8 mouse cellular contexts compared by ENCODE assay signal in the genomic region with DNA sequence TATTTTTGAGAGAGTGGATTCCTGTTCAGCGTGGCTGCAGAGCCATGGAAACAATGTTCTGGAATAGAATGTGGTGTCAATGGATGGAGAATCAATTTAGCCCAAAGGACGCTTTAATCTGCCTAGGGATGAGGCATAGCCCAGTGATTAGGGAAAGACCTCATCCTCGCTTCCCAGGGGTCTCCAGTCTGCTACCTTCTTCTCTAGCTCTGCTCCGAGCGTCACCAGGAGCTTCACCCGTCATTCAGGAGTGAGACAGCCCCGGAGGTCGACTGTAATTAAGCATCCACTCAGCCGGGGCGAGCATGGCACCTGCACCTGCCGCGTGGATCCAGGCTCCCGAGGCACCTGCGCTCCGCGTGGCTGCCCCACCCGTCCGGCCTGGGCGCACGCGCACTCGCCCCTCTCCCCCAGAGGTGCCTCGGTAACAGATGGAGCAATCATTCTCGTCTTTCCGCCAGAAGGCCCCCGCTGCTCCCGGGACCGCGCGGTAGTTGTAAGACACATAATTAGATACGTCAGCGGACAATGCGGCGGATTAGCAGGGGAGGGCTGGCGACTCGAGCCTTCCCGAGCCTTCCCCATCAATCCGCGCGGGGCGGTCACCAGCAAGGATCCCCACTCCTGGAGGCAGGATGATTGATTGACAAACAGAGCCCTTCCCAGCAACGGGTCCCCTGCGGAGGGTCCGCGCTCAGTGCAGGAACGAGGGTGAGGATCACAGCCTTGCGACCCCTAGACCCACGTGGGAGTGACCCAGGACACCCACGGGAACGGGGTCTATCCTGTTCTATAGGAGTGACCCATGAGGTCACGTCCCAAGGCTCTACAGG.
DNase-seq lines count a peak whose midpoint lies in the region; ATAC-seq lines count a peak whose summit lies in the region.

No protein-coding gene starts in this region.

- peaks cover 99% of the 10 kb centered on the region for H3K27me3 ChIP-seq in embryonic facial prominence, embryonic 10.5 days (replicated peaks; ENCODE audit: low read depth, poor library complexity, severe bottlenecking)
- H3K27me3 ChIP-seq in lung, embryonic 15.5 days = peaks cover 55% of the 10 kb centered on the region

- WGBS in embryonic facial prominence, embryonic 10.5 days = under 1% methylated on average over 51 of the region's 51 CpGs
- WGBS in lung, embryonic 15.5 days = under 1% methylated on average over 51 of the region's 51 CpGs

- peak overlapping the region; percentile 64 for H3K4me3 ChIP-seq in embryonic facial prominence, embryonic 10.5 days
- H3K4me3 ChIP-seq in lung, embryonic 15.5 days = peak overlapping the region; percentile 49

- peak overlapping the region; percentile 47 for H3K9ac ChIP-seq in lung, embryonic 15.5 days

- peaks cover 39% of the 10 kb centered on the region for H3K4me1 ChIP-seq in embryonic facial prominence, embryonic 10.5 days
- peaks cover 20% of the 10 kb centered on the region for H3K4me1 ChIP-seq in lung, embryonic 15.5 days

- intact Hi-C loops in heart, postnatal 10 days (cut with DNase I) = no loop called here

- peak overlapping the region; percentile 100 for H3K4me2 ChIP-seq in lung, embryonic 15.5 days

- DNase-seq in CD4-positive helper T cell, adult 2 months (ENCODE audit: low read depth, low spot score) = peak; percentile 21
- peak; percentile 37 for DNase-seq in R1 (ENCODE audit: low read depth, low spot score)
- peak; percentile 68 for DNase-seq in embryonic facial prominence, embryonic 10.5 days (ENCODE audit: low spot score)
- DNase-seq in heart, postnatal 10 days = peak; percentile 21 to 28
- DNase-seq in layer of hippocampus, postnatal 10 days (ENCODE audit: low spot score in 2 of 2) = peak; percentile 61 to 68
- DNase-seq in right cerebral cortex, adult 18-20 months = peak; percentile 61
- no peak for DNase-seq in c-Kit-positive CD71-positive TER-119-positive erythroid progenitor cells, embryonic 14.5 days (ENCODE audit: low spot score)

- ATAC-seq in lung, embryonic 15.5 days (ENCODE audit: borderline replicate concordance, extremely low read depth, low FRiP score, low TSS enrichment) = peak; percentile 41

- H3K36me3 ChIP-seq in embryonic facial prominence, embryonic 10.5 days (replicated peaks) = no peaks in the 10 kb centered on the region
- no peaks in the 10 kb centered on the region for H3K36me3 ChIP-seq in lung, embryonic 15.5 days

- H3K9me3 ChIP-seq in embryonic facial prominence, embryonic 10.5 days = no peaks in the 10 kb centered on the region
- H3K9me3 ChIP-seq in lung, embryonic 15.5 days = no peaks in the 10 kb centered on the region

- H3K27ac ChIP-seq in embryonic facial prominence, embryonic 10.5 days (replicated peaks) = peak overlapping the region; percentile 80
- H3K27ac ChIP-seq in lung, embryonic 15.5 days = no peak overlapping the region
